Mouse (Mus musculus) megakaryocyte, embryonic 14.5 days (primary cell): ENCODE data around the gene Cdc42ep2. TPM values are rescaled to one million over a fixed set of nuclear protein-coding genes. Genes with fewer than 3 reads are reported as not detected.
A peak's percentile ranks its signal among the peaks of the same experiment; 100 is the strongest.

Experiments
- H3K27me3 ChIP-seq: replicated peaks from 2 replicates; pipeline ENCODE3; 2012; ENCODE audit warnings: inconsistent platforms
- H3K36me3 ChIP-seq: replicated peaks from 2 replicates; pipeline ENCODE3; 2012; ENCODE audit warnings: low read length, inconsistent platforms, mixed read lengths
- H3K4me1 ChIP-seq: 2 replicates; pipeline ENCODE4 v1.6.1; 2012; ENCODE audit warnings: inconsistent platforms
- H3K4me3 ChIP-seq: replicated peaks from 2 replicates; pipeline ENCODE3; 2012; ENCODE audit warnings: moderate library complexity, mild to moderate bottlenecking, inconsistent platforms
- H3K9me3 ChIP-seq: 2 replicates; pipeline ENCODE4 v1.6.1; 2012; ENCODE audit warnings: inconsistent platforms
- FLI1 ChIP-seq: IDR thresholded peaks from 2 replicates; pipeline ENCODE4 v1.6.1; 2012; ENCODE audit warnings: low read length, inconsistent platforms, mixed read lengths
- GATA1 ChIP-seq: IDR thresholded peaks from 3 replicates; pipeline ENCODE4 v1.6.1; 2012; ENCODE audit warnings: mixed read lengths, low read length, inconsistent platforms, borderline replicate concordance
- polyA plus RNA-seq: library from polyadenylated mRNA; stranded (reverse); fragments of >175 nt; gene quantifications from 2 replicates; pipeline ENCODE4 v1.2.3, GENCODE M21; 2012; ENCODE audit warnings: low replicate concordance; ENCODE audit not compliant: insufficient read depth

Cdc42ep2 gene
- polyA plus RNA-seq, 1 experiment: 4.4 TPM

DNA sequence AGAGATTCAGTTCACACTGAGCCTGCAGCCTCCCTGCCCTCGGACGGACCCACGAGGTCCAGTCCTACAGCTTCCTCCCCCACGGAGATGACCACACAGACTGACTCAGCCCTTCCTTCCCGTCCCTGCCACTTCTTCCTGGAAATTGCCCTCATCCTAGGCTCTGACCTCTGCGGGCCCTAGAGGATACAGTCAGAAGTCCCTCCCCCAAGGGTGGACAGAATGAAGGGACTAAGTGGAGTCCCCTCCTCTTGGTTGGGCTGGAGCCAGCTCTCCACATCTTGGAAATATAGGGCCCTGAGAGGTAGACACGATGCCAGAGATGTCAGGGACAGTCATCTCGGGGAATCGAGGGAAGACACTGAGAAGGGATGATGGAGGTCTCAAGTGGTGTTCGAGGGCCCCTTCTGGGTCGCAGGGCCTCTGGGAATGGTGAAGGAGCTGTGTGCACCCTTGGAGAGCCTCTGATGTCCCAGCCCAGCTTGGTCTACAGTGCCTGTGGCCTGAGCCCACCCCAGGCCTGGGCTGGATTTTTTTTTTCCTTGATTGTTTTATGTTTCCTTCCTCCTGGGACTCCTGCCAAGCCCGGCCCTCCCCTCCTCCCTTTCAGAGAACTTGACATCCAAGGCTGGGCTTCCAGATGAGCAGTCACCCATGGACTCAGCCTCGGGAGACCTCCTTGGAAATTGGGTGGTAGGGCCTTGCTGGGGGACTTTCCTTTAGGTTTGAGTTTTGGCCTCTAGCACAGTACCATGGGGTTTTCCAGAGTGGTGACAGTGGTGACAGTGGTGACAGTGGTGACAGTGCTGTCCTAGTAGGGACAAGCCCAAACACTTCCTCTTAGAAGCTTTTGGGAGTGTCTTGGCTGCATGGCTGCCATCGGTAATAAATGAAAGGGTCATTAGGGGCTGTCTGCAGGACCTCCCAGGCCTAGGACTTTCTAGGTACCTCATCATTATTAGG is 5.3 kb upstream of the Cdc42ep2 start:
- TF ChIP-seq GATA1: no peak
- TF ChIP-seq FLI1: no peak
- no peaks in the 10 kb centered on the region for H3K36me3 ChIP-seq
- H3K4me1 ChIP-seq: peaks cover 71% of the 10 kb centered on the region
- peaks cover 26% of the 10 kb centered on the region for H3K27me3 ChIP-seq
- H3K4me3 ChIP-seq: peak overlapping the region; percentile 16
- peaks cover 2% of the 10 kb centered on the region; the same call in 1 of the 2 replicates for H3K9me3 ChIP-seq

DNA sequence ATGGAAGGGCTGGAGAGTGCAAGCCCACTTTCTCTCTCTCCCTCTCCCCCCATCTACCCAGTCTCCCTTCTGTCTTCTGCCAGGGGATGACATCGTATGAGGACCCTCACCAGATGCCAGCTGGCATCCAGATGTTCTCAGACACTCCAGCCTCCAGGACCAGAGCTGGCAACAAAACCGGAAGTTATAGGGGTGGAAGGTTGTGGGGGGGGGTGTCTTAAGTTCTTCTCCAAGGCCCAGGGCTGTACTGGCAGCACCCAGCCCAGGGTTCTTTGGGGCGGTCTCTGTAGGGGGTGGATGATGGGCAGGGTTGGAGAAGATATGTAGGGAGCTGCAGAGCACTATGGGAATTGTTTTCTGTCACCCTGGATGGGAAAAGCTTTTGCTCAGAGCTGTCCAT is 3.9 kb upstream of the Cdc42ep2 start:
- Histone ChIP-seq H3K4me1 (peaks cover 71% of the 10 kb centered on the region), H3K36me3 (no peaks in the 10 kb centered on the region), H3K27me3 (peaks cover 18% of the 10 kb centered on the region), H3K4me3 (no peak overlapping the region), H3K9me3 (peaks cover 2% of the 10 kb centered on the region; the same call in 1 of the 2 replicates)
- no peak for TF ChIP-seq GATA1
- no peak for TF ChIP-seq FLI1

DNA sequence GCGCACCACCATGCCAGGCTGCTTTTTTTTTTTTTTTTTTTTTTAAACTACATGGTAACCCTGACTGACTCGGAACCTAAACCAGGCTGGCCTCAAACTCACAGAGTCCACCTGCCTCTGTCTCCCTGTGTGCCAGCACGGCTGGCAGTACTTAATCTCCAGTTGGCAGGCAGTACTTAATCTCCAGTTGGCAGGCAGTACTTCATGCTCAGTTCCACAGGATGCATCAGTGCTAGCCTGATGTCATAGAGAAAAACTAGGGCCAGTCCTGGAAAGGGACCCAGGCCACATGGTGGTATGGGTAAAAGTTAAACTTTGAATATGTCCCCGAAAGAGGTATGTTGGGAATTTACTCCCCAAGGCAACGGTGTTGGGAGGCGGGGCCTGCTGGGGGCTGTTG is 3.5 kb upstream of the Cdc42ep2 start:
- Histone ChIP-seq H3K4me3 (no peak overlapping the region), H3K9me3 (peaks cover 2% of the 10 kb centered on the region; the same call in 1 of the 2 replicates), H3K4me1 (peaks cover 75% of the 10 kb centered on the region), H3K36me3 (no peaks in the 10 kb centered on the region), H3K27me3 (peaks cover 16% of the 10 kb centered on the region)
- TF ChIP-seq FLI1 (no peak), GATA1 (no peak)

DNA sequence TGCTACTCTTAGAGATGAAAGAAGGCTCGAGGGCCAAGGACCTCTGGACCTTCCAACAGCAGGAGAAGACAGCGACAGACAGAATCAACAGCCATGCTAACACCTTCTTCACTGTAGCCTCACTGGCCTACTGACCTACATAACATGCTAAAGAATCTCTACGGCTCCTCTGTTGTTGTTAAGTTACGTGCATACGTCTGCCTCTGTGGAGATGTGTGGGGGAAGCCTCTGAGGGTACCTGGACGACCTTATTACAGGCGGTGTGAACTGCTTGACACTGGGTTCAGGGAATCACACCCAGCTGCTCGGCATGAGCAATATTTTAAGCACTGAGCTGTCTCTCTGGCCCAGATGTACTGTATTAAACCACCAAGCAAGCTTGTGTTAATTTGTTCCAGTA is 2.9 kb upstream of the Cdc42ep2 start:
- H3K36me3 ChIP-seq: no peaks in the 10 kb centered on the region
- peaks cover 14% of the 10 kb centered on the region for H3K27me3 ChIP-seq
- H3K4me1 ChIP-seq: peaks cover 81% of the 10 kb centered on the region
- H3K9me3 ChIP-seq: no peaks in the 10 kb centered on the region
- TF ChIP-seq FLI1 (no peak), GATA1 (no peak)
- peak overlapping the region; percentile 23 for H3K4me3 ChIP-seq

DNA sequence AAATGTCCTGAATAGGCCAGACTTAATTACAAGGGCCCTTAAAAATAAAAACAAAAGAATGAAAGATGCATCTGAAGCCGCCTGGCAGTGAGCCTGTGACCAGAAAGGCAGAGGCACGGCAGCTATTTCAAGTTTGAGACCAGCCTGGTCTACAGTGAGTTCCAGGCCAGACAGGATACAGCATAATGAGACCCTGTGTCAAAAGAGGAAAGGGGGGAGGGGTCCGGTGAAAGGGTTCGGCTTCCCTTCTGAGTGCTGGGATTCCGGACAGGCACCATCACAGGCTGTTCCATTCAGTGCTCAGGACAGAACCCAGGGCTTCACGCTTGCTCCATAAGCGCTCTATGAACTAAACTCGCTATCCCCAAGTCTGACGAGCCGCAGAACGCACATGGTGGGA is 2.4 kb upstream of the Cdc42ep2 start:
- Histone ChIP-seq H3K9me3 (no peaks in the 10 kb centered on the region), H3K27me3 (peaks cover 14% of the 10 kb centered on the region), H3K4me3 (no peak overlapping the region), H3K36me3 (no peaks in the 10 kb centered on the region), H3K4me1 (peaks cover 86% of the 10 kb centered on the region)
- TF ChIP-seq FLI1 (no peak), GATA1 (no peak)

DNA sequence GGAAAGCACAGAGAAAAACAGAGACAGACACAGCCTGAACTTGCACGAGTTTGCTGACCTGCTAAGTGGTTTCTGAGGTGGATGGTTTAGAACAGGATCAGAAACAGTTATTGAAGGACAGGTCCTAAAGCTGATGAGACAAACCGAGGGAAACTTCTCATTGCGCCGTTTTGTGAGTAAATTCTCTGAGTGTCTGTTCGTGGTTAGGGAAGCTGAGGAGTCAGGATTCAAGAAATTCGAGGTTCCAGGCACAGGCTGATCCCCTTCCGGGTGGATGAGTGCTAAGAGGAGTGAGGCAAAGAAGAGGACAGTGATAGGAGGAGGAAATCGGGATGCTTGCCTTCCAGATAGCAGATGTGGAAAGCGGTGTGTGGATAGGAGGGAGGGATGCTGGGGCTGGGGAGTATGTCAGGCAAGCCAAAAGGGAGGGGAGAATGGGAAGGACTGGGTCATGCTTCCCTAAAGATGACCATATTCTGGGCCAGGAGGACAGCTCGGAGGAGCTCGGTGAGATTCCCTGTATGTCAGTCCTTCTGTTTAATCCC is 767 bp upstream of the Cdc42ep2 start:
- H3K4me3 ChIP-seq: peak overlapping the region; percentile 96
- peaks cover 11% of the 10 kb centered on the region for H3K27me3 ChIP-seq
- no peak for TF ChIP-seq FLI1
- TF ChIP-seq GATA1: no peak
- peaks cover 90% of the 10 kb centered on the region for H3K4me1 ChIP-seq
- peaks cover 16% of the 10 kb centered on the region for H3K36me3 ChIP-seq
- no peaks in the 10 kb centered on the region for H3K9me3 ChIP-seq

DNA sequence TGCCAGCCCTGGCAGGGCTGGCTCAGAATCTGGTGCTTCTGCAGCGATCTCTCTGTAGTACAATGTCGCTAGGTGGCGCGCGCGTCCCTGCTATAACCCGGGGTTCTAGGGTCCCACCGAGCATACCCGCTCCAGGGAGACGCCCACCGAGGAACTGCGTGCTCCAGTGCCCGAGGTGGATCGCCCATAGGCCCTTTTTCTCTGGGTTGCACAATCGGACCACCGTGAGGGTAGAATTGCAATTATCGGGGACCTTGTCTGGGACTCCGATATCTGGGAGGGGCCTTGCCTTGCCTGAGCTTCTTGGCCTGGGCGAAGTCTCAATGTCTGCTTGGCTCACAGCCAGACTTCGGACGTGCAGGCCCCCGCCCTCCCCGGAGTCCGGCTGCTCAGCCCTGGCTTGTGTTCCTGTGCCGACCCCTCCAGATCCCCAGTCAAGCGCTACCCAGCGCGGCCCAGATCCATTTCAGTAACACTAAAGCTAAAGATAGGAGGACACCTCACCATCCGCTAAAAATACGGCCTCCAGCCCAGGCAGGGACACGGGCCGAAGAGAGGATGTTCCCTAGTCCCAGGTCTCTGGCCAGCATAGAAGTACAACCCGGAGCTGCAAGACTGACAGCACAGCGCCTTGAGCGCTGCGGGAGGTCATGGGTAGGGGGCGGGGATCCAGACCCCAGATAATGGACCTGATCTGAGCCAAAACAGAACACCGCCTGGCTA is 465 bp downstream of the Cdc42ep2 start:
- Histone ChIP-seq H3K4me1 (peaks cover 86% of the 10 kb centered on the region), H3K9me3 (no peaks in the 10 kb centered on the region)

DNA sequence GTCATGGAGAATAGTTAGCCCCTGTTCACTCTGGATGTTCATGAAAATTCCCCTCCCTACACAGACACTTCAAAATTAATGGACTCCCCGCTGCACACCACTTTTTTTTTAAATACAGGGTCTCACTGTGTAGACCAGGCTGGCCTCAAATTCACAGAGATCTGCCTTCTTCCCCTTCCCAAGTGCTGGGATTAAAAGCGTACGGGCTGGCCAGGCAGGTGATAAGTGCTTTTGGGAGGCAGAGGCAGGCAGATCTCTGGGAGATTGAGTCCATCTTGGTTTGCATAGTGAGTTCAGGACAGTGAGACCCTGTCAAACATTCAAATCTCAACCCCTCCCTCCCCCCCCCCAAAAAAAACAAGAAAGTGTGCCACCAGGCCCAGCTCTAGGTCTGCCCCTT is 1.7 kb downstream of the Cdc42ep2 start:
- peak overlapping the region; percentile 89 for H3K4me3 ChIP-seq
- H3K9me3 ChIP-seq: no peaks in the 10 kb centered on the region
- peaks cover 85% of the 10 kb centered on the region for H3K4me1 ChIP-seq
- H3K27me3 ChIP-seq: peaks cover 10% of the 10 kb centered on the region
- peaks cover 36% of the 10 kb centered on the region for H3K36me3 ChIP-seq
- TF ChIP-seq GATA1 (no peak), FLI1 (no peak)

More for the DNA sequence above, 465 bp downstream of the Cdc42ep2 start:
- peak overlapping the region; percentile 96 for H3K4me3 ChIP-seq
- TF ChIP-seq GATA1 (no peak), FLI1 (no peak)
- peaks cover 24% of the 10 kb centered on the region for H3K36me3 ChIP-seq
- H3K27me3 ChIP-seq: peaks cover 10% of the 10 kb centered on the region

DNA sequence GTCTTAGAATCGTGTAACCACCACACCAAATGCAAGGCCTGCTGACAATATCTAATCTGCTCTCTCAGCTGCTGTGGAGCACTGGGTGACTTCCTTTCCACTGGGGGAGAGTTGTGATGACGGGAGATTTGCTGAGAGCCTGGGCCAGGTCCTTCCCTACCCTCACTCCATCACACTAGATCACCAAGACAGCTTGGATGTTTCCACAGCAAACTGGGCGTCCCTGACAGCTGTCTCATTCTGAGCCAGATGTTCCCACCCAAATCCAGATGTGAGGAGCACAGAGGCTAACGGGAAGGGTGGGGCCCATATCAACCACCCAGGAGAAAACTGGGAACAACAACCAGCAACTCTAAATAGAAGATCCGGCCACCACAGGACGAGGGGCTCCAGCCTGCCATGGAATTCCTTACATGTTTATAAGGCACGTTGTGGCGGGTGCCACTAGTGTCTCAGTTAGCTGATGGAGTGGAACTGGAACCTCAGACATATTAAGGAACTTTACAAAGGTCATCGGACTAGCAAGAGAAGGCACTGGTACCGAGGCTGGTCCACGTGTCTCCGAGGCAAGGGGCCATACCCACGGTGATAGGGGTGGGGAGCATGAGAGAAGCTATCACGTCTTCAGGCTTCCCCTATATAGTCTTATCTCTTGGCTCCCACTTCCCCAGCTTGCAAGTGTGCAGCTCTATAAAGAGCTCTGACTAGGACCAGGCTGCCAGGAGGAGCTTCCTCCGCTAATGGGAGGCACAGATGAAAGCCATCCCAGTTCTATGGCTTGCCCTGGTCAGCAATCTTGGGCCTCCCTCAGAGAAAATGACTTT is 2.3 kb downstream of the Cdc42ep2 start:
- Histone ChIP-seq H3K9me3 (no peaks in the 10 kb centered on the region), H3K27me3 (peaks cover 6% of the 10 kb centered on the region), H3K36me3 (peaks cover 42% of the 10 kb centered on the region), H3K4me3 (peak overlapping the region; percentile 89), H3K4me1 (peaks cover 87% of the 10 kb centered on the region)
- no peak for TF ChIP-seq FLI1
- no peak; the same call in 2 of the 3 replicates for TF ChIP-seq GATA1
